Mouse (Mus musculus) stomach, postnatal 0 days (tissue): ENCODE measurements at regions not wholly inside any gene's neighbourhood (a gene's known extent, or its start where the extent isn't known, plus 50 kb on each side); places are given as distances from the start of the nearest gene placed in this dataset.

Experiments used
- ATAC-seq: fragments of 200-750 bp; cut with Nextera tagmentation; 2 replicates; pipeline ENCODE4 v1.8.0; 2017; ENCODE audit not compliant: low FRiP score, low TSS enrichment
- DNase-seq: peaks from one replicate; pipeline ENCODE4 v3.0.0-alpha.2; 2016; ENCODE audit warnings: low spot score
- H3K27ac ChIP-seq: fragments of 300-500 bp; sonication (generic); replicated peaks from 2 replicates; pipeline ENCODE4 v1.5.1; 2014; ENCODE audit warnings: mild to moderate bottlenecking, control low read depth
- H3K27me3 ChIP-seq: fragments of 300-500 bp; sonication (generic); 2 replicates; pipeline ENCODE4 v1.6.1; 2014; ENCODE audit warnings: low read length; ENCODE audit not compliant: control insufficient read depth, insufficient read depth
- H3K36me3 ChIP-seq: fragments of 300-500 bp; sonication (generic); 2 replicates; pipeline ENCODE4 v1.6.1; 2014; ENCODE audit warnings: low read length, mixed read lengths; ENCODE audit not compliant: control insufficient read depth, insufficient read depth
- H3K4me1 ChIP-seq: fragments of 300-500 bp; sonication (generic); replicated peaks from 2 replicates; pipeline ENCODE4 v1.6.1; 2014; ENCODE audit warnings: antibody characterized with exemption; ENCODE audit not compliant: control insufficient read depth, insufficient read depth
- H3K4me2 ChIP-seq: fragments of 300-500 bp; sonication (generic); replicated peaks from 2 replicates; pipeline ENCODE4 v1.6.1; 2014; ENCODE audit warnings: low read depth, mild to moderate bottlenecking, control low read depth, moderate library complexity
- H3K4me3 ChIP-seq: fragments of 300-500 bp; sonication (generic); 2 replicates; pipeline ENCODE4 v1.5.1; 2014; ENCODE audit warnings: low read depth, low read length, control low read depth
- H3K9ac ChIP-seq: fragments of 300-500 bp; sonication (generic); 2 replicates; pipeline ENCODE4 v1.6.1; 2014; ENCODE audit warnings: mild to moderate bottlenecking, low read length, control low read depth, mixed read lengths
- H3K9me3 ChIP-seq: fragments of 300-500 bp; sonication (generic); 2 replicates; pipeline ENCODE4 v1.6.1; 2016; ENCODE audit warnings: low read length; ENCODE audit not compliant: control insufficient read depth
- CTCF ChIP-seq: IDR thresholded peaks from 2 replicates; pipeline ENCODE4 v1.5.1; 2016; ENCODE audit warnings: antibody characterized with exemption, low read depth, mild to moderate bottlenecking, moderate library complexity
- EP300 ChIP-seq: optimal IDR thresholded peaks from 2 replicates; pipeline ENCODE3; 2016; ENCODE audit warnings: antibody characterized with exemption
- WGBS: fragments of 180-500 bp; shearing (Covaris S2); extraction: QIAGEN DNeasy Blood & Tissue Kit; methylation state at CpG from one replicate; pipeline ENCODE4 v1.1.7; 2014; 5-methylcytosine and 5-hydroxymethylcytosine counted together

GRCm38 (mm10) chr3:129386522-129386921 lies 54.0 kb upstream of the Enpep start:
- no peaks in the 10 kb centered on the region for H3K27me3 ChIP-seq
- no peak for ATAC-seq
- no peak overlapping the region for H3K4me3 ChIP-seq
- no peak for DNase-seq
- no peaks in the 10 kb centered on the region for H3K9me3 ChIP-seq
- H3K4me2 ChIP-seq, result no peak overlapping the region
- 54% methylated on average over 7 of the region's 7 CpGs for WGBS
- H3K36me3 ChIP-seq, result no peaks in the 10 kb centered on the region
- no peak overlapping the region for H3K27ac ChIP-seq
- TF ChIP-seq CTCF, result no peak
- no peak for TF ChIP-seq EP300
- no peak overlapping the region for H3K9ac ChIP-seq
- no peaks in the 10 kb centered on the region for H3K4me1 ChIP-seq

- Histone ChIP-seq H3K4me1 (no peaks in the 10 kb centered on the region), H3K36me3 (no peaks in the 10 kb centered on the region), H3K27me3 (no peaks in the 10 kb centered on the region), H3K4me2 (no peak overlapping the region), H3K27ac (no peak overlapping the region), H3K9me3 (no peaks in the 10 kb centered on the region), H3K9ac (no peak overlapping the region), H3K4me3 (no peak overlapping the region)
- no peak for ATAC-seq
- DNase-seq, result no peak
- TF ChIP-seq EP300 (no peak), CTCF (no peak)
- WGBS, result 91% methylated on average over 11 of the region's 11 CpGs
Observed at GRCm38 (mm10) chr3:129390506-129390905, 58.0 kb upstream of the Enpep start.

GRCm38 (mm10) chr3:129391888-129392813 lies 59.6 kb upstream of the Enpep start:
- ATAC-seq (no peak), DNase-seq (no peak)
- Histone ChIP-seq H3K9ac (no peak overlapping the region), H3K4me3 (no peak overlapping the region), H3K4me1 (no peaks in the 10 kb centered on the region), H3K27me3 (no peaks in the 10 kb centered on the region), H3K4me2 (no peak overlapping the region), H3K36me3 (no peaks in the 10 kb centered on the region), H3K27ac (no peak overlapping the region), H3K9me3 (no peaks in the 10 kb centered on the region)
- WGBS, result 43% methylated on average over 14 of the region's 14 CpGs
- no peak for TF ChIP-seq CTCF
- TF ChIP-seq EP300, result no peak

GRCm38 (mm10) chr3:129392814-129393804 lies 60.6 kb upstream of the Enpep start:
- Histone ChIP-seq H3K27me3 (no peaks in the 10 kb centered on the region), H3K36me3 (no peaks in the 10 kb centered on the region), H3K9ac (no peak overlapping the region), H3K4me2 (no peak overlapping the region), H3K9me3 (no peaks in the 10 kb centered on the region), H3K4me1 (no peaks in the 10 kb centered on the region), H3K4me3 (no peak overlapping the region), H3K27ac (no peak overlapping the region)
- TF ChIP-seq CTCF, result no peak
- ATAC-seq (no peak), DNase-seq (no peak)
- WGBS, result 82% methylated on average over 23 of the region's 23 CpGs

GRCm38 (mm10) chr3:129397481-129397880 lies 65.0 kb upstream of the Enpep start:
- Histone ChIP-seq H3K4me1 (no peaks in the 10 kb centered on the region), H3K4me2 (no peak overlapping the region), H3K27ac (no peak overlapping the region), H3K36me3 (no peaks in the 10 kb centered on the region), H3K27me3 (no peaks in the 10 kb centered on the region), H3K9ac (no peak overlapping the region), H3K9me3 (no peaks in the 10 kb centered on the region), H3K4me3 (no peak overlapping the region)
- 18% methylated on average over 4 of the region's 4 CpGs for WGBS
- no peak for ATAC-seq
- TF ChIP-seq EP300 (no peak), CTCF (no peak)
- no peak for DNase-seq
